Mouse (Mus musculus): ENCODE measurements around the gene Gimap3. TPM values are rescaled to one million over a fixed set of nuclear protein-coding genes. Genes with fewer than 3 reads are reported as not detected.

Gimap3 gene
- polyA plus RNA-seq (2015; fragmentation: Nextera tagmentation; extraction: Ambion mirVana) = 0.07 and 0.10 TPM in 2 replicates

DNA sequence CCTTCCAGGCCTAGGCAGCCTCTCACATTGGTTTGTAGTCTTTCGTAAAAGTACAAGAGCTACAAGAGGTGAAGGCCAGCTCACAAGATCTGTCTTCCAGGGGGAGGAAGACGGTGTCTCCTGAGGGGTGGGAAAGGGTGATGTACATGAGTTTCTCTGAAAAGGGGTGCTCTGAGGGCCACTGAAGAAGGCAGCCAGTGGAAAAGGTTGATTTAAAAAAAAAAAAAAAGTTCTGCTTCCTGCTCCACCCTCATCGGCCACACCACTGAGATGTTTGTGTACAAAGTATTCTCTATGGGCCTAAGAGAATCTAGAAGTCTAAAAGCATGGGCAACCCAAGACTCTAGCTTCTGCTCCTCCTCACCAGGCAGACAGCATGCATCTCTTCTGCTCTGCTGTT is at the start of gene Gimap3:
Gimap3 (minus strand) TSS at position 156 of the 400 bp plus-strand sequence.
- Histone ChIP-seq H3K4me2 (replicated peaks; ENCODE audit: low read depth) (no peak within 1 kb of the TSS), H3K4me1 (replicated peaks; ENCODE audit: control insufficient read depth, insufficient read depth) (no peaks in the 10 kb centered on the region), H3K36me3 (ENCODE audit: control insufficient read depth, insufficient read depth, low read length) (no peaks in the 10 kb centered on the region), H3K27me3 (ENCODE audit: control insufficient read depth, insufficient read depth, low read length) (no peaks in the 10 kb centered on the region), H3K4me3 (ENCODE audit: low read depth, low read length) (no peak within 1 kb of the TSS), H3K27ac (replicated peaks) (no peak within 1 kb of the TSS), H3K9ac (ENCODE audit: low read length) (no peak within 1 kb of the TSS), H3K9me3 (ENCODE audit: control insufficient read depth, low read length) (no peaks in the 10 kb centered on the region)
- no peak for DNase-seq (ENCODE audit: low spot score)
- no peak for ATAC-seq (ENCODE audit: low FRiP score, low TSS enrichment)
- TF ChIP-seq EP300 (optimal IDR thresholded peaks at IDR 0.05) (no peak), CTCF (IDR thresholded peaks at IDR 0.05; ENCODE audit: low read depth) (no peak)
- 75% methylated on average over 3 of the region's 3 CpGs for WGBS

DNA sequence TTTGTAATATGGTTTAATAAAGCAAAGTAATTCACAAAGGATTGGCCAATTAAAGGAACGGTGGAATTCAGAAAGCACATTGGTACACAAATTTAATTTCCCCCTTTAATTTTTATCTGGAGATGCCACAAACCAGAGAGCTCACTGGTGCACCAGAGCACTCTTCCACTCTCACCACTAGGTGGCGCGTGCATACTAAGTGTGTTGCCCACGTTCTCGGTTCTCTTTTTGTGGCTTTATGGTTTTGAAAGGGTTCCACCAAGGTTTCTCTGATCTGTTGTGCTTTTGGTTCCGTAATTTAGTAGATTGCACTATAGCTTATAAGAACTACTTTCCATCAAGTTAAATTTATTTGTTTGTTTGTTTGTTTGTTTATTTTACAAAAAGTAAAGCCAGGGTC is 47.2 kb upstream of the Gimap3 start:
- DNase-seq (ENCODE audit: low spot score) (peak; percentile 73), ATAC-seq (ENCODE audit: low FRiP score, low TSS enrichment) (peak; percentile 65; the same call in 1 of the 2 replicates)
- Histone ChIP-seq H3K4me3 (ENCODE audit: low read depth, low read length) (no peak overlapping the region), H3K36me3 (ENCODE audit: control insufficient read depth, insufficient read depth, low read length) (no peaks in the 10 kb centered on the region), H3K27me3 (ENCODE audit: control insufficient read depth, insufficient read depth, low read length) (no peaks in the 10 kb centered on the region), H3K9me3 (ENCODE audit: control insufficient read depth, low read length) (no peaks in the 10 kb centered on the region), H3K27ac (replicated peaks) (no peak overlapping the region), H3K4me1 (replicated peaks; ENCODE audit: control insufficient read depth, insufficient read depth) (no peaks in the 10 kb centered on the region), H3K9ac (ENCODE audit: low read length) (no peak overlapping the region), H3K4me2 (replicated peaks; ENCODE audit: low read depth) (no peak overlapping the region)
- 4% methylated on average over 6 of the region's 6 CpGs for WGBS
- no peak for TF ChIP-seq EP300 (optimal IDR thresholded peaks at IDR 0.05)
- TF ChIP-seq CTCF (IDR thresholded peaks at IDR 0.05; ENCODE audit: low read depth) = peak; percentile 95

DNA sequence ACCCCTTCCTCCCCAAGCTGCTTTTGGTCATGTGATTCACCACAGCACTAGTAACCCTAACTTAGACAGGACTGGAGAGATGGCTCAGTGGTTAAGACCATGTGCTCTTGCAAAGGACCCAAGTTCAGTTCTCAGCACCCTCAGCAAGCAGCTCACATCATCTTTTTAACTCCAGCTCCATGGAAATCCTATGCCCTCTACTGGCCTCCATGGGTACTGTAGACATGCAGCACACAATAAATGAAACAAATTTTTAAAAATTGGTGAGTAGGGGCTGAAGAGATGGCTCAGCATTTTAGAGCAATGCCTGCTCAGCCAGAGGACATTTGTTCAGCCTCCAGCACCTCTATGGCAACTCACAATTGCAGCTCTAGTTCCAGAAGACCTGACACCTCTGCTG is 44.4 kb upstream of the Gimap3 start:
- Histone ChIP-seq H3K9ac (ENCODE audit: low read length) (no peak overlapping the region), H3K27ac (replicated peaks) (no peak overlapping the region), H3K4me2 (replicated peaks; ENCODE audit: low read depth) (no peak overlapping the region), H3K9me3 (ENCODE audit: control insufficient read depth, low read length) (no peaks in the 10 kb centered on the region), H3K4me3 (ENCODE audit: low read depth, low read length) (no peak overlapping the region), H3K4me1 (replicated peaks; ENCODE audit: control insufficient read depth, insufficient read depth) (no peaks in the 10 kb centered on the region), H3K27me3 (ENCODE audit: control insufficient read depth, insufficient read depth, low read length) (no peaks in the 10 kb centered on the region), H3K36me3 (ENCODE audit: control insufficient read depth, insufficient read depth, low read length) (no peaks in the 10 kb centered on the region)
- TF ChIP-seq CTCF (IDR thresholded peaks at IDR 0.05; ENCODE audit: low read depth) (peak; percentile 53), EP300 (optimal IDR thresholded peaks at IDR 0.05) (no peak)
- ATAC-seq (ENCODE audit: low FRiP score, low TSS enrichment) (no peak), DNase-seq (ENCODE audit: low spot score) (peak; percentile 7)

DNA sequence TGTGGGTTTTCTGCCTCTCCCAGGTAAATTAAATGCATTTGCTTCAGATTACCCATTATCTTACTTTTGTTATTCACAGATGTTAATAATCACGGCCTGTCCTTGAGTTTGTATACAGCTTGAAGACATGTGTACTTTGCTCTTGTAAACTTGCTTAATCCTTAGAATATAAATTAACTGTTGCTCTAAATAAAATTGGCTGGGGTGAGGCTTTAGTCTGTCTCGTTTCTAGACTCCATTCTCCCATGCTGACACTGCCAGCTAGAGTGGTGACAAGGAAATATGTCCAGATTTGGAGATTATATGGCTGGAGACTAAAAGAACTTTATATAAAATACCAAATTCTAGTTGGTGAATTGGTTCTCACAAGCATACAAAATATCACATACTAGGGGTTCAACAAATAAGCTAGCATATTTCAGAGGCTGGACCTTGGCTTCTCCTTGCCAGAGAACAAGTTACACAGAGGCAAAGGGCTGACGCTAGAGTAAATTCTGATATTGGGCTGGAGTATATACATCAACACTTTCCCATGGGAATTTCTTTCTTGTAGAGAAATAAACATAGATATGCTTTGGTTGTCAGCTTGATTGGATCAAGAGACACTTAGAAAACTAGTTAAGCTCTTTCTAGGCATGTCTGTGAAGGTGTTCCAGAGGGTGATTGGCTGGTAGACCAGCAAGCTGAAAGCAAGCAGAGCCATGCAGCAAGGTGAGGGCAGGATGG is 39.0 kb upstream of the Gimap3 start:
- no peak for TF ChIP-seq EP300 (optimal IDR thresholded peaks at IDR 0.05)
- TF ChIP-seq CTCF (IDR thresholded peaks at IDR 0.05; ENCODE audit: low read depth) = no peak
- Histone ChIP-seq H3K27ac (replicated peaks) (peak overlapping the region; percentile 73; the same call in 1 of the 2 replicates), H3K36me3 (ENCODE audit: control insufficient read depth, insufficient read depth, low read length) (no peaks in the 10 kb centered on the region), H3K9me3 (ENCODE audit: control insufficient read depth, low read length) (no peaks in the 10 kb centered on the region), H3K4me3 (ENCODE audit: low read depth, low read length) (no peak overlapping the region), H3K9ac (ENCODE audit: low read length) (no peak overlapping the region), H3K4me2 (replicated peaks; ENCODE audit: low read depth) (no peak overlapping the region), H3K27me3 (ENCODE audit: control insufficient read depth, insufficient read depth, low read length) (no peaks in the 10 kb centered on the region), H3K4me1 (replicated peaks; ENCODE audit: control insufficient read depth, insufficient read depth) (no peaks in the 10 kb centered on the region)
- ATAC-seq (ENCODE audit: low FRiP score, low TSS enrichment) = no peak
- WGBS = 47% methylated on average over 3 of the region's 3 CpGs
- DNase-seq (ENCODE audit: low spot score) = no peak

DNA sequence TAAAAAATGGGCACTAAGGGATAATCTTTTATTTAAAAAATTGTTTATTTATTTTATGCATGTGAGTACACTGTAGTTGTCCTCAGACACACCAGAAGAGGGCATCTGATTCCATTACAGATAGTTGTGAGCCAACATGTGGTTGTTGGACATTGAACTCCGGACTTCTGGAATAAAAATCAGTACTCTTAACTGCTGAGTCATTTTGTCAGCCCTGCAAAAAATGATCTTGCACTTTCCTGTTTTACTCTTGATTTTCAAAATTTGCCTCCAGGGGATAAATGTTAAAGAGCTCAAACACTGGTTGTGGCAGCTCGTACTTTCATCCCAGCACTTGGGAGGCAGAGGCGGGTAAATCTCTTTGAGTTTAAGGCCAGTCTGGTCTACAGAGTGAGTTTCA is 36.1 kb upstream of the Gimap3 start:
- no peak for TF ChIP-seq CTCF (IDR thresholded peaks at IDR 0.05; ENCODE audit: low read depth)
- TF ChIP-seq EP300 (optimal IDR thresholded peaks at IDR 0.05) = no peak
- Histone ChIP-seq H3K9ac (ENCODE audit: low read length) (no peak overlapping the region), H3K4me2 (replicated peaks; ENCODE audit: low read depth) (no peak overlapping the region), H3K4me1 (replicated peaks; ENCODE audit: control insufficient read depth, insufficient read depth) (no peaks in the 10 kb centered on the region), H3K27ac (replicated peaks) (no peak overlapping the region), H3K4me3 (ENCODE audit: low read depth, low read length) (no peak overlapping the region), H3K36me3 (ENCODE audit: control insufficient read depth, insufficient read depth, low read length) (no peaks in the 10 kb centered on the region), H3K9me3 (ENCODE audit: control insufficient read depth, low read length) (no peaks in the 10 kb centered on the region), H3K27me3 (ENCODE audit: control insufficient read depth, insufficient read depth, low read length) (no peaks in the 10 kb centered on the region)
- no peak for DNase-seq (ENCODE audit: low spot score)
- WGBS = 85% methylated on average over 3 of the region's 3 CpGs
- ATAC-seq (ENCODE audit: low FRiP score, low TSS enrichment) = no peak

DNA sequence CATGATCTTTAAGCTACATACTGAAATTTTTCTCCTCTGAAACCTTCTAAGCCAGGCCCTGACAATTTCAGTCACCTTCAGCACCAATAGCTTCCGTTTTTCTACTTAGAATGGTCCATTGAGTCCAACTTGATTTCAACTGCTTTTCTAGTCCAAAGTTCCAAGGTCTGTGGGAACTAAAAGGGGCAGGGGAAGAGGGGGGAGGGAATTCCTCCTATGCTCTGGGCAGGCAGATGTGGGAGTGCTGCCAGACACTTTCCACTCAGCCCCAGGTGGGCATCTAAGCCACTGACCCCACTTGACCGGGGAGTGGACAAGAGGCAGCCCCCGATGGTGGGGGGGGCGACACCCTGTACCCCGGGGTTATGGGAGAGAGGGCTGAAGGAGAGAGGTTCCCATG is 33.7 kb upstream of the Gimap3 start:
- WGBS = 90% methylated on average over 4 of the region's 5 CpGs
- Histone ChIP-seq H3K4me2 (replicated peaks; ENCODE audit: low read depth) (no peak overlapping the region), H3K36me3 (ENCODE audit: control insufficient read depth, insufficient read depth, low read length) (no peaks in the 10 kb centered on the region), H3K27me3 (ENCODE audit: control insufficient read depth, insufficient read depth, low read length) (no peaks in the 10 kb centered on the region), H3K4me3 (ENCODE audit: low read depth, low read length) (no peak overlapping the region), H3K4me1 (replicated peaks; ENCODE audit: control insufficient read depth, insufficient read depth) (no peaks in the 10 kb centered on the region), H3K9ac (ENCODE audit: low read length) (no peak overlapping the region), H3K27ac (replicated peaks) (no peak overlapping the region), H3K9me3 (ENCODE audit: control insufficient read depth, low read length) (no peaks in the 10 kb centered on the region)
- no peak for DNase-seq (ENCODE audit: low spot score)
- no peak for ATAC-seq (ENCODE audit: low FRiP score, low TSS enrichment)
- no peak for TF ChIP-seq CTCF (IDR thresholded peaks at IDR 0.05; ENCODE audit: low read depth)
- TF ChIP-seq EP300 (optimal IDR thresholded peaks at IDR 0.05) = no peak
